Mouse (Mus musculus) cortical plate, adult 2 months (tissue): ENCODE data around the gene Eif2ak3. TPM values are rescaled to one million over a fixed set of nuclear protein-coding genes. Genes with fewer than 3 reads are reported as not detected.

Experiments
- H3K27ac ChIP-seq: fragments of 200-500 bp; 2 replicates; pipeline ENCODE4 v1.5.1; 2012; ENCODE audit warnings: low read length, control low read depth, inconsistent platforms; ENCODE audit not compliant: insufficient read depth
- H3K4me1 ChIP-seq: fragments of 200-500 bp; 2 replicates; pipeline ENCODE4 v1.6.1; 2011; ENCODE audit warnings: low read length; ENCODE audit not compliant: control insufficient read depth, insufficient read depth
- H3K4me3 ChIP-seq: fragments of 200-500 bp; 2 replicates; pipeline ENCODE4 v1.5.1; 2011; ENCODE audit warnings: mild to moderate bottlenecking, low read length, control low read depth; ENCODE audit not compliant: insufficient read depth
- CTCF ChIP-seq: fragments of 200-500 bp; IDR thresholded peaks from 2 replicates; pipeline ENCODE4 v1.5.1; 2011; ENCODE audit warnings: mild to moderate bottlenecking, control low read depth, low read length; ENCODE audit not compliant: insufficient read depth; ENCODE audit errors: extremely low read depth
- POLR2A ChIP-seq: fragments of 200-500 bp; IDR thresholded peaks from 2 replicates; pipeline ENCODE4 v1.6.1; 2011; ENCODE audit warnings: mild to moderate bottlenecking, low read length, control low read depth; ENCODE audit not compliant: insufficient read depth; ENCODE audit errors: extremely low read depth
- polyA plus RNA-seq: library from polyadenylated mRNA; depleted of rRNA; stranded (reverse); fragments of >200 nt; gene quantifications from 2 replicates; pipeline ENCODE4 v1.2.3, GENCODE M21; 2012

Gene Eif2ak3
- polyA plus RNA-seq, 1 experiment = 16.0 TPM

- TF ChIP-seq POLR2A (no peak), CTCF (peak; percentile 12; the same call in 1 of the 2 replicates)
- no peak overlapping the region for H3K4me3 ChIP-seq
- H3K4me1 ChIP-seq = peaks cover 1% of the 10 kb centered on the region; the same call in 1 of the 2 replicates
- H3K27ac ChIP-seq = no peak overlapping the region
These were observed 29.9 kb downstream of the Eif2ak3 start for GRCm38 (mm10) chr6:70874035-70874775.

GRCm38 (mm10) chr6:70875017-70875416 is 30.7 kb downstream of the Eif2ak3 start:
- H3K27ac ChIP-seq = no peak overlapping the region
- no peak for TF ChIP-seq POLR2A
- no peak for TF ChIP-seq CTCF
- peaks cover 1% of the 10 kb centered on the region; the same call in 1 of the 2 replicates for H3K4me1 ChIP-seq
- no peak overlapping the region for H3K4me3 ChIP-seq

DNA sequence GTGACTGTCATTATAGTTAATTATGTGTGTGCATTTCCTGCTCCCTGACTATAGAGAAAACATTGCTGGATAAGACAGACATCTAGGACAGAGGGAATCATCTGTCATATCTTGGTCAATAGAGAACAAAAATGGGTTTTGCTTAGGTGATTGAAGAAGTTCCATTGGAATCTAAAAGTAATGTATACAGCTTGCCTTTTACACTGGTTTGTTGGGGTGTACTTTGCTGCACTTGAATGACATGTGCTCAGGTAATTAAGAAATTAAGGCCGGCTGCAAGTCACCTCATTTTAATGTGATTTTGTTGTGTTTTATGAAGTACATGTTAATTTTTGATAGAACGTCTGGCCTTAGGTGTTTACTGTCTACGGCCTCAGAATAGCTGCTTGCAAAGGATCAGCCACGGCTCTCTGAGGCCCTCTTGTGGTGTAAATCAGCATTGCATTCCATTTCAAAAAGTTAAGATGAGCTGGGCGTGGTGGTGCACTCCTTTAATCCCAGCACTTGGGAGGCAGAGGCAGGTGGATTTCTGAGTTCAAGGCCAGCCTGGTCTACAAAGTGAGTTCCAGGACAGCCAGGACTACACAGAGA is 36.5 kb downstream of the Eif2ak3 start:
- Histone ChIP-seq H3K4me1 (no peaks in the 10 kb centered on the region), H3K27ac (no peak overlapping the region), H3K4me3 (no peak overlapping the region)
- TF ChIP-seq CTCF = peak; percentile 91
- TF ChIP-seq POLR2A = no peak

DNA sequence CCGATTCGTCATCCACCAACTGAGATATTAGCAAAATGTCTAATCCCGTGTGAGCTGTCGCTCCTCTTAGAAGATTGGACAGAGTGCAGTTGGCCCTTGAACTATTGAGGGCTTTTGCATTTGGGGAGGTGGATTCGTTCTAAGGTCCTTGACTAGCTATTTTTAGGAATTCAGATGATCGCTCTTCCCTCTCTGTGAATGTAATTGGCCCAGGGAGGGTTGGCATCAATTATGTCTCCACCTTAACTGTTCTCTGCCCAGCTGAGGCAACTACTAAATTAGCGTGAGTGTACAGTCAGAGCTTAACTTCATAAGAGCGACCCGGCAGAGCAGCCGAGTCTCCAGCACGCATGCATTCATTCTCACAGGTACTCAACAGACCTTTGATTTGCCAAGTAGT is 43.7 kb downstream of the Eif2ak3 start:
- no peak overlapping the region for H3K27ac ChIP-seq
- no peak overlapping the region for H3K4me3 ChIP-seq
- H3K4me1 ChIP-seq = no peaks in the 10 kb centered on the region
- no peak for TF ChIP-seq CTCF
- TF ChIP-seq POLR2A = no peak

DNA sequence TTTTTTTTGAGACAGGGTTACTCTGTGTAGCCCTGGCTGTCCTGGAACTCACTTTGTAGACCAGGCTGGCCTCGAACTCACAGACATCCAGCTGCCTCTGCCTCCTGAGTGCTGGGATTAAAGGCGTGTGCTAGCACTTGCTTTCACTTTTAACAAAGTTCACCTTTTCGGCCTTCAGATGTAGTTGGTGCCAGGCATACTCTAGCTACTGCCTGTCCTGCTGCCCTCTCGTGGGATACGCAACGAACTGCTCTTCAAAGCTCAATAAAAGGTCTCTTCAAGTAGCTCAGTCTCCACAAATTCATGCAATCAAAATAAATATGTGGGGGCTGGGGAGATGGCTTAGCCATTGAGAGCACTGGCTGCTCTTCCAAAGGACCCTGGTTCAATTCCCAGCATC is 53.9 kb downstream of the Eif2ak3 start:
- no peaks in the 10 kb centered on the region for H3K4me1 ChIP-seq
- no peak overlapping the region for H3K4me3 ChIP-seq
- TF ChIP-seq CTCF (no peak), POLR2A (no peak)

GRCm38 (mm10) chr6:70899594-70900003 is 55.3 kb downstream of the Eif2ak3 start:
- no peak for TF ChIP-seq POLR2A
- TF ChIP-seq CTCF = no peak
- Histone ChIP-seq H3K4me3 (no peak overlapping the region), H3K4me1 (no peaks in the 10 kb centered on the region), H3K27ac (no peak overlapping the region)

More for the DNA sequence above, 53.9 kb downstream of the Eif2ak3 start:
- no peak overlapping the region for H3K27ac ChIP-seq

- Histone ChIP-seq H3K27ac (no peak overlapping the region), H3K4me3 (no peak overlapping the region), H3K4me1 (no peaks in the 10 kb centered on the region)
- TF ChIP-seq POLR2A = no peak
- TF ChIP-seq CTCF = no peak
These were observed 59.4 kb downstream of the Eif2ak3 start for GRCm38 (mm10) chr6:70903689-70904088.

DNA sequence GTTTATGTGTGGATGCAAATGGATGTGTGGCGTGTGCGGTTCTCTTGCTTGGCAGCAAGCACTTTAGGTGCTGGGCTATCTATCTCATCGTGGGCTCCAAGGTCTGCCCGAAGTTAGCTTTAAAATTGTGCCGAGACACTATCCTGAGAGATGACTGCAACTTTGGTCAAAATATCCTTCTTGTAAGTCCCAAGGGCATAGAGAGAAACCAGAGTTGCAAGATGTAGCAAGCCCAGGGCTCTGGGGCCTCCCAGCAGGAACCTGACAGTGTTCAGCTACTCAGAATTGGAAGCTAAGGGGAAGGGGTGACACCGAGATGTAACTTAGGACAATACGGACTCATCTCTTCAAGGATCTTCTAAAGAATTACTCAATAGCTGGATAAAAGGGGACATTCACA is 65.3 kb downstream of the Eif2ak3 start:
- H3K27ac ChIP-seq = no peak overlapping the region
- no peak overlapping the region for H3K4me3 ChIP-seq
- no peak for TF ChIP-seq POLR2A
- no peak for TF ChIP-seq CTCF
- no peaks in the 10 kb centered on the region for H3K4me1 ChIP-seq

DNA sequence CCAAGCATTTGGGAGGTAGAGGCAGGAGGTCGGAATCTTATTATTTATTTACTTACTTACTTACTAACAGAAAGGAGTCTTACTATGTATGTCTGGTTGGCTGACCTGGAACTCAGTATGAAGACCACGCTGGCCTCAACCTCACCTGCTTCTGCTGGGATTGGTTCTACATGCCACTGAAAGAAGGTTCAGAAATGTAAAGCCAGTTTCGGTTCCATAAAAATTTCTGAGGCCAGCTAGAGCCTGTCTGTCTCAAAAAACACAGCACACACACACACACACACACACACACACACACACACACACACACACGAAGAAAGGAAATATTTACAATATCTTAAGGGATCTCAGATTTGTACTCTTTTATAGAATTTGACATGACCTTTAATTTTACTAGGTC is 66.0 kb downstream of the Eif2ak3 start:
- TF ChIP-seq CTCF = no peak
- no peak for TF ChIP-seq POLR2A
- H3K27ac ChIP-seq = no peak overlapping the region
- no peak overlapping the region for H3K4me3 ChIP-seq
- no peaks in the 10 kb centered on the region for H3K4me1 ChIP-seq

DNA sequence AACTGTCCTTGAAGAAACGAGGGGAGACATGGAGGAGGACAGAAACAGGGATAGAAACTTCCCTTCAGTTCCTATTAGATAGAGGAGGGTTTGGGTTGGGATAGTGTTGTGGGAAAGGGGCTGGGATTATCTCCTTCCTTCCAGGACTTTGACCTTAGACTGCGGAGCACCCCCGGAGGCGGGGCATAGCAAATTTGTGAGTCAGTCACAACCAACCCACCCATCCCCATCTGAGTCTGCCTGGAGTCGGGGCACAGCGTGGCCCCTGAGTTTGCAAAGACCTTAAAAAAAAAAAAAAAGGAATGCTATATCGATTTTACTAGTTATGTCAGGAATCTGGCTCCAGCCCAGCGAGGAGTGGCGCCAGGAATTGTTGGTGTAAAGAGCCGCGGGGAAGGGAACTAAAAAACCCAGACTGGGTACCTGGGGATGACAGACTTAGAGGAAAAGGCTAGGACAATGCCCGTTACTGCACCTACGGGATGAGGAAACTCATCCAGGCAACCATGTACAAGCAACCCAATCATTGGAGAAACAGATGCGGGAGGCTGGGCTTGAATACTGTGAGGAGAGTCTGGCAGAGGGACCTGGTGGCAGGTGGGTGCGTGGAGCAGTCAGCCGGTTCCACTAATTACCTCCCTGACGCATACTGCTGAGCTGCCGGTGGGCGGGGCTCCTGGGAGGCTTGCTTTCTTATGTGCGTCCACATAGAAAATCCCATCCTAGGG is 67.5 kb downstream of the Eif2ak3 start:
- H3K27ac ChIP-seq = no peak overlapping the region
- H3K4me3 ChIP-seq = no peak overlapping the region
- TF ChIP-seq POLR2A (no peak), CTCF (no peak)
- H3K4me1 ChIP-seq = no peaks in the 10 kb centered on the region
